Mouse (Mus musculus) heart, postnatal 0 days (tissue): ENCODE measurements around the gene Nudt8. TPM values are rescaled to one million over a fixed set of nuclear protein-coding genes. Genes with fewer than 3 reads are reported as not detected.
"Not testable (repeated sequence)": the region's sequence is repeated elsewhere in the genome, so short reads cannot be mapped to it uniquely, and the experiment has no call there.

Experiments used
- ATAC-seq: fragments of 200-750 bp; cut with Nextera tagmentation; 2 replicates; pipeline ENCODE4 v1.8.0; 2017; ENCODE audit warnings: low read depth, moderate number of reproducible peaks, moderate library complexity; ENCODE audit not compliant: insufficient read depth
- DNase-seq: peaks from one replicate; pipeline ENCODE4 v3.0.0-alpha.2; 2016; ENCODE audit warnings: low spot score
- H3K27ac ChIP-seq: fragments of 300-500 bp; sonication (generic); 2 replicates; pipeline ENCODE4 v1.5.1; 2014; ENCODE audit warnings: low read depth, mild to moderate bottlenecking
- H3K27me3 ChIP-seq: fragments of 300-500 bp; sonication (generic); 2 replicates; pipeline ENCODE4 v1.6.1; 2014; ENCODE audit warnings: low read length, mixed read lengths; ENCODE audit not compliant: control insufficient read depth, insufficient read depth
- H3K36me3 ChIP-seq: fragments of 300-500 bp; sonication (generic); replicated peaks from 2 replicates; pipeline ENCODE4 v1.6.1; 2014; ENCODE audit warnings: low read length, mixed read lengths; ENCODE audit not compliant: control insufficient read depth, insufficient read depth
- H3K4me1 ChIP-seq: fragments of 300-500 bp; sonication (generic); 2 replicates; pipeline ENCODE4 v1.6.1; 2014; ENCODE audit warnings: antibody characterized with exemption; ENCODE audit not compliant: control insufficient read depth, insufficient read depth
- H3K4me2 ChIP-seq: fragments of 300-500 bp; sonication (generic); 2 replicates; pipeline ENCODE4 v1.6.1; 2014; ENCODE audit warnings: low read depth, mild to moderate bottlenecking, low read length, moderate library complexity
- H3K4me3 ChIP-seq: fragments of 300-500 bp; sonication (generic); 2 replicates; pipeline ENCODE4 v1.5.1; 2014; ENCODE audit warnings: low read depth, low read length
- H3K9ac ChIP-seq: fragments of 300-500 bp; sonication (generic); replicated peaks from 2 replicates; pipeline ENCODE4 v1.6.1; 2014; ENCODE audit warnings: low read depth, low read length, mixed read lengths
- H3K9me3 ChIP-seq: fragments of 300-500 bp; sonication (generic); replicated peaks from 2 replicates; pipeline ENCODE4 v1.6.1; 2016; ENCODE audit warnings: low read length; ENCODE audit not compliant: control insufficient read depth
- CTCF ChIP-seq: IDR thresholded peaks from 2 replicates; pipeline ENCODE4 v1.5.1; 2016; ENCODE audit warnings: antibody characterized with exemption, control low read depth, low read depth
- EP300 ChIP-seq: IDR thresholded peaks from 2 replicates; pipeline ENCODE4 v1.6.1; 2016; ENCODE audit warnings: antibody characterized with exemption, low read depth
- WGBS: fragments of 180-500 bp; shearing (Covaris S2); extraction: QIAGEN DNeasy Blood & Tissue Kit; methylation state at CpG from one replicate; pipeline ENCODE4 v1.1.7; 2014; 5-methylcytosine and 5-hydroxymethylcytosine counted together
- polyA plus RNA-seq: library from polyadenylated mRNA; unstranded; fragments of >200 nt; fragmentation: Nextera tagmentation; extraction: Ambion mirVana; gene quantifications from 2 replicates; pipeline ENCODE4 v1.2.1, GENCODE M21; 2015
- total RNA-seq: library from RNA; depleted of rRNA; stranded (reverse); fragments of >200 nt; gene quantifications from 2 replicates; pipeline ENCODE4 v1.2.3, GENCODE M21; 2014; ENCODE audit warnings: low replicate concordance; rRNA removed

The Nudt8 gene
- total and polyA plus RNA-seq, 2 experiments from 2014 or later: 131 to 175 TPM

GRCm38 (mm10) chr19:4049069-4049468, 48.7 kb downstream of the Nudt8 start:
- H3K27ac ChIP-seq, H3K4me1 ChIP-seq, H3K9ac ChIP-seq, H3K27me3 ChIP-seq, DNase-seq, H3K4me2 ChIP-seq, H3K9me3 ChIP-seq, H3K4me3 ChIP-seq, H3K36me3 ChIP-seq, ATAC-seq: not testable (repeated sequence)
- 83% methylated on average over 5 of the region's 5 CpGs for WGBS
- 0 out of 2 replicates have a peak, but pooled peaks have one; percentile 4 for TF ChIP-seq CTCF

- no peak for TF ChIP-seq CTCF
- no peak for TF ChIP-seq EP300
- DNase-seq (no peak), ATAC-seq (no peak)
- Histone ChIP-seq H3K27ac (no peak overlapping the region), H3K36me3 (no peaks in the 10 kb centered on the region), H3K9ac (no peak overlapping the region), H3K4me1 (no peaks in the 10 kb centered on the region), H3K27me3 (no peaks in the 10 kb centered on the region), H3K4me2 (no peak overlapping the region), H3K9me3 (no peaks in the 10 kb centered on the region), H3K4me3 (no peak overlapping the region)
- WGBS: 91% methylated on average over 5 of the region's 5 CpGs
Measured at GRCm38 (mm10) chr19:4051016-4051415, 50.6 kb downstream of the Nudt8 start.

Other genes starting within 250 kb of the Nudt8 start
Only the 30 nearest of the 32 such genes appear.
- 36.3 and 37.6 TPM in 2 replicates for gene Chka, start 148.8 kb upstream of the Nudt8 start, total RNA-seq
- 13.3 and 13.6 TPM in 2 replicates for gene Chka, start 148.8 kb upstream of the Nudt8 start, polyA plus RNA-seq
- gene Tcirg1, start 93.4 kb upstream of the Nudt8 start, total RNA-seq: 32.1 and 44.9 TPM in 2 replicates
- gene Tcirg1, start 93.4 kb upstream of the Nudt8 start, polyA plus RNA-seq: 12.8 and 14.1 TPM in 2 replicates
- gene Ndufs8, start 87.8 kb upstream of the Nudt8 start, total RNA-seq: 506 and 520 TPM in 2 replicates
- 681 and 696 TPM in 2 replicates for gene Ndufs8, start 87.8 kb upstream of the Nudt8 start, polyA plus RNA-seq
- 1.9 and 2.1 TPM in 2 replicates for gene Aldh3b1, start 70.8 kb upstream of the Nudt8 start, total RNA-seq
- gene Aldh3b1, start 70.8 kb upstream of the Nudt8 start, polyA plus RNA-seq: 3.1 and 3.2 TPM in 2 replicates
- 11.9 and 29.6 TPM in 2 replicates for gene Unc93b1, start 65.4 kb upstream of the Nudt8 start, total RNA-seq
- gene Unc93b1, start 65.4 kb upstream of the Nudt8 start, polyA plus RNA-seq: 15.5 and 18.1 TPM in 2 replicates
- gene Aldh3b3, start 41.9 kb upstream of the Nudt8 start, total RNA-seq: not detected in 2 replicates
- gene Aldh3b3, start 41.9 kb upstream of the Nudt8 start, polyA plus RNA-seq: 0.22 and 0.29 TPM in 2 replicates
- 3.9 TPM in 1 of 2 replicates, not detected in the other for gene Aldh3b2, start 28.3 kb upstream of the Nudt8 start, total RNA-seq
- gene Aldh3b2, start 28.3 kb upstream of the Nudt8 start, polyA plus RNA-seq: 0.18 TPM in 2 replicates
- gene Acy3, start 14.0 kb upstream of the Nudt8 start, total RNA-seq: 32.3 and 74.8 TPM in 2 replicates
- gene Acy3, start 14.0 kb upstream of the Nudt8 start, polyA plus RNA-seq: 21.5 and 22.6 TPM in 2 replicates
- not detected in 2 replicates for gene Tbx10, start 7.8 kb upstream of the Nudt8 start, total RNA-seq
- not detected in 2 replicates for gene Tbx10, start 7.8 kb upstream of the Nudt8 start, polyA plus RNA-seq
- gene Gm49405, start within 50 bp of the Nudt8 start, total RNA-seq: 4.0 and 7.0 TPM in 2 replicates
- 3.6 and 4.0 TPM in 2 replicates for gene Gm49405, start within 50 bp of the Nudt8 start, polyA plus RNA-seq
- 158 and 202 TPM in 2 replicates for gene Doc2g, start 2.7 kb downstream of the Nudt8 start, total RNA-seq
- gene Doc2g, start 2.7 kb downstream of the Nudt8 start, polyA plus RNA-seq: 114 and 116 TPM in 2 replicates
- gene Ndufv1, start 12.2 kb downstream of the Nudt8 start, total RNA-seq: 910 and 941 TPM in 2 replicates
- gene Ndufv1, start 12.2 kb downstream of the Nudt8 start, polyA plus RNA-seq: 1,083 and 1,090 TPM in 2 replicates
- 266 and 311 TPM in 2 replicates for gene Gstp1, start 37.4 kb downstream of the Nudt8 start, total RNA-seq
- gene Gstp1, start 37.4 kb downstream of the Nudt8 start, polyA plus RNA-seq: 440 and 449 TPM in 2 replicates
- 4.5 and 9.7 TPM in 2 replicates for gene Gstp2, start 45.4 kb downstream of the Nudt8 start, total RNA-seq
- 17.0 and 22.7 TPM in 2 replicates for gene Gstp2, start 45.4 kb downstream of the Nudt8 start, polyA plus RNA-seq
- gene Gstp3, start 59.0 kb downstream of the Nudt8 start, total RNA-seq: not detected in 2 replicates
- gene Gstp3, start 59.0 kb downstream of the Nudt8 start, polyA plus RNA-seq: not detected in 2 replicates
- not detected in 2 replicates for gene Cabp2, start 81.0 kb downstream of the Nudt8 start, total RNA-seq
- gene Cabp2, start 81.0 kb downstream of the Nudt8 start, polyA plus RNA-seq: not detected in 2 replicates
- gene Cdk2ap2, start 96.6 kb downstream of the Nudt8 start, total RNA-seq: 63.2 and 67.3 TPM in 2 replicates
- gene Cdk2ap2, start 96.6 kb downstream of the Nudt8 start, polyA plus RNA-seq: 46.8 and 59.6 TPM in 2 replicates
- gene Pitpnm1, start 99.4 kb downstream of the Nudt8 start, total RNA-seq: 26.2 and 47.3 TPM in 2 replicates
- 17.9 and 21.9 TPM in 2 replicates for gene Pitpnm1, start 99.4 kb downstream of the Nudt8 start, polyA plus RNA-seq
- 21.4 and 23.8 TPM in 2 replicates for gene Aip, start 125.3 kb downstream of the Nudt8 start, total RNA-seq
- gene Aip, start 125.3 kb downstream of the Nudt8 start, polyA plus RNA-seq: 61.7 and 66.2 TPM in 2 replicates
- not detected in 2 replicates for gene Gpr152, start 139.2 kb downstream of the Nudt8 start, total RNA-seq
- gene Gpr152, start 139.2 kb downstream of the Nudt8 start, polyA plus RNA-seq: 0.03 TPM in 2 replicates
- gene Cabp4, start 143.5 kb downstream of the Nudt8 start, total RNA-seq: not detected in 2 replicates
- gene Cabp4, start 143.5 kb downstream of the Nudt8 start, polyA plus RNA-seq: 0.07 and 0.11 TPM in 2 replicates
- 120 and 144 TPM in 2 replicates for gene Coro1b, start 148.0 kb downstream of the Nudt8 start, total RNA-seq
- gene Coro1b, start 148.0 kb downstream of the Nudt8 start, polyA plus RNA-seq: 97.2 and 102 TPM in 2 replicates
- 13.5 TPM in 1 of 2 replicates, not detected in the other for gene Ptprcap, start 153.0 kb downstream of the Nudt8 start, total RNA-seq
- gene Ptprcap, start 153.0 kb downstream of the Nudt8 start, polyA plus RNA-seq: 0.46 and 1.1 TPM in 2 replicates
- 34.2 and 62.0 TPM in 2 replicates for gene Rps6kb2, start 162.8 kb downstream of the Nudt8 start, total RNA-seq
- 32.9 and 35.2 TPM in 2 replicates for gene Rps6kb2, start 162.8 kb downstream of the Nudt8 start, polyA plus RNA-seq
- 40.3 and 119 TPM in 2 replicates for gene Carns1, start 174.9 kb downstream of the Nudt8 start, total RNA-seq
- gene Carns1, start 174.9 kb downstream of the Nudt8 start, polyA plus RNA-seq: 20.6 and 23.8 TPM in 2 replicates
- gene Tbc1d10c, start 190.7 kb downstream of the Nudt8 start, total RNA-seq: 5.2 TPM in 1 of 2 replicates, not detected in the other
- gene Tbc1d10c, start 190.7 kb downstream of the Nudt8 start, polyA plus RNA-seq: 2.7 and 4.4 TPM in 2 replicates
- 808 and 961 TPM in 2 replicates for gene Ppp1ca, start 191.5 kb downstream of the Nudt8 start, total RNA-seq
- 738 and 763 TPM in 2 replicates for gene Ppp1ca, start 191.5 kb downstream of the Nudt8 start, polyA plus RNA-seq
- gene Rad9a, start 201.1 kb downstream of the Nudt8 start, total RNA-seq: 9.5 and 12.3 TPM in 2 replicates
- gene Rad9a, start 201.1 kb downstream of the Nudt8 start, polyA plus RNA-seq: 9.5 and 9.7 TPM in 2 replicates
- gene Clcf1, start 213.7 kb downstream of the Nudt8 start, total RNA-seq: 3.4 and 14.7 TPM in 2 replicates
- gene Clcf1, start 213.7 kb downstream of the Nudt8 start, polyA plus RNA-seq: 0.67 and 0.91 TPM in 2 replicates
- not detected in 2 replicates for gene AC109138.7, start 213.8 kb downstream of the Nudt8 start, total RNA-seq
- gene AC109138.7, start 213.8 kb downstream of the Nudt8 start, polyA plus RNA-seq: not detected in 2 replicates